Mouse (Mus musculus): ENCODE measurements around the gene Klhl21. TPM values are rescaled to one million over a fixed set of nuclear protein-coding genes. Genes with fewer than 3 reads are reported as not detected.

Gene Klhl21
- polyA plus RNA-seq, 1 experiment from 2014 or later, result 4.6 TPM

Other genes with a start within 250 kb of the Klhl21 start
- gene Camta1, start 146.9 kb upstream of the Klhl21 start, polyA plus RNA-seq (2015; fragmentation: Nextera tagmentation; extraction: Ambion mirVana), result 25.3 and 26.8 TPM in 2 replicates
- gene Dnajc11, start 75.1 kb upstream of the Klhl21 start, polyA plus RNA-seq (2015; fragmentation: Nextera tagmentation; extraction: Ambion mirVana), result 40.5 and 44.0 TPM in 2 replicates
- gene Thap3, start 19.8 kb upstream of the Klhl21 start, polyA plus RNA-seq (2015; fragmentation: Nextera tagmentation; extraction: Ambion mirVana), result 5.9 and 7.1 TPM in 2 replicates
- 4.1 and 4.5 TPM in 2 replicates for gene Phf13, start 12.5 kb upstream of the Klhl21 start, polyA plus RNA-seq (2015; fragmentation: Nextera tagmentation; extraction: Ambion mirVana)
- 8.0 and 11.1 TPM in 2 replicates for gene Zbtb48, start 18.9 kb downstream of the Klhl21 start, polyA plus RNA-seq (2015; fragmentation: Nextera tagmentation; extraction: Ambion mirVana)
- 0.11 and 0.12 TPM in 2 replicates for gene Tas1r1, start 29.8 kb downstream of the Klhl21 start, polyA plus RNA-seq (2015; fragmentation: Nextera tagmentation; extraction: Ambion mirVana)
- 10.5 and 11.5 TPM in 2 replicates for gene Nol9, start 30.5 kb downstream of the Klhl21 start, polyA plus RNA-seq (2015; fragmentation: Nextera tagmentation; extraction: Ambion mirVana)
- gene Plekhg5, start 63.7 kb downstream of the Klhl21 start, polyA plus RNA-seq (2015; fragmentation: Nextera tagmentation; extraction: Ambion mirVana), result 4.8 and 5.1 TPM in 2 replicates
- gene Tnfrsf25, start 107.1 kb downstream of the Klhl21 start, polyA plus RNA-seq (2015; fragmentation: Nextera tagmentation; extraction: Ambion mirVana), result 0.12 and 0.25 TPM in 2 replicates
- gene Espn, start 143.6 kb downstream of the Klhl21 start, polyA plus RNA-seq (2015; fragmentation: Nextera tagmentation; extraction: Ambion mirVana), result 1.1 and 2.3 TPM in 2 replicates
- not detected in 2 replicates for gene Hes2, start 150.1 kb downstream of the Klhl21 start, polyA plus RNA-seq (2015; fragmentation: Nextera tagmentation; extraction: Ambion mirVana)
- gene Acot7, start 169.3 kb downstream of the Klhl21 start, polyA plus RNA-seq (2015; fragmentation: Nextera tagmentation; extraction: Ambion mirVana), result 11.9 and 12.0 TPM in 2 replicates

All from liver, embryonic 16.5 days (tissue).